Mouse (Mus musculus) kidney, adult 2 months (tissue): ENCODE data around the gene Lef1.

ENCODE experiments used
- CTCF ChIP-seq: fragments of 200-500 bp; conservative IDR thresholded peaks from 2 replicates; pipeline ENCODE4 v1.5.1; 2011; ENCODE audit warnings: low read depth, mild to moderate bottlenecking, control low read depth, low read length, moderate library complexity, mixed read lengths; ENCODE audit not compliant: insufficient read depth, insufficient read length
- POLR2A ChIP-seq: fragments of 200-500 bp; IDR thresholded peaks from one replicate; pipeline ENCODE4 v1.6.1; 2011; ENCODE audit warnings: low read depth, low read length, control low read depth

DNA sequence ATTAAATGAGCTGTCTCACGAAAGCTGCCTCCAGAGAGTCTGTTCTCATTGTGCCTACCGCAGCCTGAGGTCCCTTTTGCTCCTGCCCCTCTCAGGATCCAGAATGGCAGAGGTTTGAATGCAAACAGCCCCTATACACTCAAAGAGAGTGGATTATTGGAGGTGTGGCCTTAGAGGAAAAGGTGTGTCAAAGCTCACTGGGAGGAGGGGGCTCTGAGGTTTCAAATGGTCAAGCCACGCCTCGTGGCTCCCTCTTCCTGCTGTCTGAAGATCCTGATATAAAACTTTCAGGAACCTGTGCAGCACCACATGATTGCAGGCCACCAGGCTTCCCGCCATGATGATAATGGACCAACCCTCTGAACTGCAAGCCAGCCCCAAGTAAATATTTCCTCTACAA is 137.6 kb downstream of the Lef1 start:
- no peak for TF ChIP-seq POLR2A
- no peak for TF ChIP-seq CTCF
